Mouse (Mus musculus): ENCODE data around the gene Foxj3.

GRCm38 (mm10) chr4:119590027-119590426, 53.2 kb downstream of the Foxj3 start:
- no peak for TF ChIP-seq CTCF (IDR thresholded peaks at IDR 0.05; ENCODE audit: control insufficient read depth, insufficient read depth, low read length)
- no peak for TF ChIP-seq POLR2A (IDR thresholded peaks at IDR 0.05; ENCODE audit: borderline replicate concordance, control insufficient read depth, low read depth, low read length)
